8 mouse cellular contexts compared by ENCODE assay signal in genomic region chr2:168098040-168098439, GRCm38 (mm10). TPM values are rescaled to one million over a fixed set of nuclear protein-coding genes. Genes with fewer than 3 reads are reported as not detected.
DNase-seq lines count a peak whose midpoint lies in the region; ATAC-seq and TF ChIP-seq lines count a peak whose summit lies in the region.

No protein-coding gene starts in this region.

- H3K9me3 ChIP-seq in intestine, embryonic 14.5 days (ENCODE audit: control insufficient read depth, low read length) = no peaks in the 10 kb centered on the region
- H3K9me3 ChIP-seq in limb, embryonic 13.5 days = no peaks in the 10 kb centered on the region

- H3K36me3 ChIP-seq in intestine, embryonic 14.5 days (ENCODE audit: control insufficient read depth, insufficient read depth, low read length) = peaks cover 13% of the 10 kb centered on the region
- H3K36me3 ChIP-seq in limb, embryonic 13.5 days = peaks cover 10% of the 10 kb centered on the region

- peak; percentile 42 for DNase-seq in thymus, postnatal 0 days (ENCODE audit: low spot score)
- no peak for DNase-seq in thymus, adult 18-20 months
- DNase-seq in adrenal gland, adult 2 months = peak; percentile 68
- peak; percentile 85 for DNase-seq in intestine, embryonic 14.5 days (ENCODE audit: low spot score)

- no peak overlapping the region for H3K9ac ChIP-seq in intestine, embryonic 14.5 days (ENCODE audit: low read length)
- H3K9ac ChIP-seq in limb, embryonic 13.5 days = no peak overlapping the region; the same call in 1 of the 2 replicates

- no peaks in the 10 kb centered on the region for H3K27me3 ChIP-seq in intestine, embryonic 14.5 days (replicated peaks; ENCODE audit: control insufficient read depth, insufficient read depth, low read length)
- no peaks in the 10 kb centered on the region for H3K27me3 ChIP-seq in limb, embryonic 13.5 days

- H3K27ac ChIP-seq in embryonic fibroblast, embryonic 13.5 days (ENCODE audit: insufficient read depth, low read length) = no peak overlapping the region
- no peak overlapping the region for H3K27ac ChIP-seq in intestine, embryonic 14.5 days (ENCODE audit: low read depth)
- H3K27ac ChIP-seq in limb, embryonic 13.5 days = no peak overlapping the region

- no peak overlapping the region for H3K4me3 ChIP-seq in embryonic fibroblast, embryonic 13.5 days (ENCODE audit: insufficient read depth, low read length)
- no peak overlapping the region for H3K4me3 ChIP-seq in intestine, embryonic 14.5 days (ENCODE audit: low read depth, low read length)
- no peak overlapping the region for H3K4me3 ChIP-seq in limb, embryonic 13.5 days

- WGBS in intestine, embryonic 14.5 days = 32% methylated on average over 6 of the region's 6 CpGs
- 34% methylated on average over 6 of the region's 6 CpGs for WGBS in limb, embryonic 13.5 days

- peak; percentile 72 for TF ChIP-seq CTCF in embryonic fibroblast, embryonic 13.5 days (IDR thresholded peaks at IDR 0.05; ENCODE audit: borderline replicate concordance, insufficient read depth, low read length)

- no peak overlapping the region for H3K4me2 ChIP-seq in intestine, embryonic 14.5 days (ENCODE audit: low read length)
- no peak overlapping the region for H3K4me2 ChIP-seq in limb, embryonic 13.5 days (replicated peaks)

- TF ChIP-seq POLR2A in embryonic fibroblast, embryonic 13.5 days (IDR thresholded peaks at IDR 0.05; ENCODE audit: low read depth, low read length) = no peak

- ATAC-seq in intestine, embryonic 14.5 days (replicated peaks; ENCODE audit: low FRiP score, low TSS enrichment, low read depth) = no peak
- ATAC-seq in limb, embryonic 13.5 days (ENCODE audit: low FRiP score, low read depth) = 0 out of 2 replicates have a peak, but pooled peaks have one; percentile 35
- ATAC-seq in neutrophil, adult 5-6 weeks (ENCODE audit: extremely low read depth, insufficient number of reproducible peaks, low FRiP score, poor library complexity, severe bottlenecking) = peak; percentile 34; the same call in 1 of the 2 replicates
- ATAC-seq in erythroid progenitor cell, adult 5-6 weeks (replicated peaks; ENCODE audit: low FRiP score, poor library complexity, severe bottlenecking) = no peak

- no peaks in the 10 kb centered on the region for H3K4me1 ChIP-seq in embryonic fibroblast, embryonic 13.5 days (ENCODE audit: control insufficient read depth, insufficient read depth, low read length)
- peaks cover 14% of the 10 kb centered on the region for H3K4me1 ChIP-seq in intestine, embryonic 14.5 days (replicated peaks; ENCODE audit: control insufficient read depth, insufficient read depth, low read length)
- peaks cover 26% of the 10 kb centered on the region for H3K4me1 ChIP-seq in limb, embryonic 13.5 days

RNA-seq across cellular contexts. Expression of gene Pard6b, which starts 17.2 kb away (rescaled TPM):
- polyA plus RNA-seq in thymus, postnatal 0 days (2015; fragmentation: Nextera tagmentation; extraction: Ambion mirVana) = 3.1 and 3.4 TPM in 2 replicates
- 1 to 10 TPM in 1 of 2 experiments, under 1 TPM in 1; 0.92 to 1.9 TPM for total RNA-seq in adrenal gland, adult 2 months (2021)
- 1.3 and 2.1 TPM in 2 replicates for polyA plus RNA-seq in adrenal gland, adult 2 months (2012; rRNA removed)
- polyA plus RNA-seq in embryonic fibroblast, embryonic 13.5 days (2011; ENCODE audit: insufficient read length, low read depth, missing spikeins) = 1.6 and 2.6 TPM in 2 replicates
- polyA plus RNA-seq in intestine, embryonic 14.5 days (2014; fragmentation: Nextera tagmentation; extraction: Ambion mirVana) = 20.0 and 21.6 TPM in 2 replicates
- 2.7 and 3.7 TPM in 2 replicates for polyA plus RNA-seq in limb, embryonic 13.5 days (2015; fragmentation: Nextera tagmentation; extraction: Ambion mirVana)
- 1.3 and 2.5 TPM in 2 replicates for total RNA-seq in neutrophil, adult 5-6 weeks (2017)
- total RNA-seq in erythroid progenitor cell, adult 5-6 weeks (2015; ENCODE audit: low replicate concordance) = not detected in 2 replicates
- total RNA-seq in erythroid progenitor cell, adult 5-6 weeks (2017; ENCODE audit: low replicate concordance) = 0.13 TPM in 1 of 2 replicates, not detected in the other

Comparison
In these comparisons a context has a peak if more than half of its experiments do, and no peak if none do; other contexts are left out.
1. DNase-seq: peak in thymus, postnatal 0 days (single experiment), adrenal gland, adult 2 months (single experiment) and intestine, embryonic 14.5 days (single experiment); none in thymus, adult 18-20 months (0 of 2).
2. ATAC-seq: peak in limb, embryonic 13.5 days (single experiment) and neutrophil, adult 5-6 weeks (single experiment); none in intestine, embryonic 14.5 days (single experiment) and erythroid progenitor cell, adult 5-6 weeks (single experiment).